Mouse (Mus musculus): ENCODE data around the gene Tnfsf4.

The Tnfsf4 gene

DNA sequence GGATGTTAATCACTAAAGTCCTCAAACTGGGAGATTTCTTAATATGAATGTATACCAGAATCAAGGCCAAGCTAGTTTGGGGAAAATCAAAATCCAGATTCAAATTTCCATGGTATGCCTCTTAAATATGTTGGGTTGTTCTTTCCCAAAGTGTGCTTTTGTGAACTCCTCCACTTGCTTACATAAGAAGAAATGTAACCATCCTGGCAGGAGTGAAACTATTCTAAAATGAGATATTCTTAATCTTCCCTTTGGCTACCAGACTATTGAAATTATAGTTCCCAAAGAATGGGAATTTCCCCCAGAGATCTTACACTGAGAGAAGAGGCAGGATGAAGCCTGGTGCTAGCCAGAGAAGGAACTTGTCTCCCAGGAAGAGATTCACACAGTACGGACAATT, 57.0 kb downstream of the Tnfsf4 start:
- DNase-seq (ENCODE audit: low read depth): no peak

DNA sequence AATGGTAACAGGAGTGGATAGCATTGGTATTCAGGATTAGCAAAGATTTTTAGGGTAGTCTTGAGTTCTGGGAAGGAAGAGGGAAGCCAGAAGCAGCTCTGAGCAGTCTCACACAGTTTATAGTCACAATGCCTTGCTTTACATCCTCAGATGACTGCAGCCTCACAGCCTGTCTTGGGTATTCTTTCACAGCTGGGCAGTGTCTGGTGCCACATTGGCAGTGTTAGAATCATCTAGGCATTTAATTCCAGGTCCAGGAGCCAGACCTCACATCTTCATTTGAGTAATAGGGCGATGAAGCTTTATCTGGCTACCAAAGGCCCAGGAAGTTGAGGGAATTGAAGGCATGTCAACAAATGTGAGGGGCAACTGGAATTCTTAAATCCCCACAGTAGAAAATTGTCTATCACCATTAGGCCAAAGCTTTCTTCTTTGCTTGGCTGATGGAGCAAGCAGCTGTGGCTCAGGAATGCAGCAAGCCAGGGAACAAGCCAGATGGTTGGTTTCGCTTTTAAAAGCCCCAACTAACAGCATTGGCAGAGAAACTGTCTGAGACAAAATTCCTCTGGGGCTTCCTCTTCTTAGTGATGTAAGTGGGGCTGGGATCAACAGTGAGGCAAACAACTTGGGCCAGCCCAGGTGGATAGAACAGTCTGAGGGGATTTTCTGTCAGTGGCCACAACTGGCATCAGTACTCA, 68.3 kb downstream of the Tnfsf4 start:
- no peak for DNase-seq (ENCODE audit: low read depth)
